Mouse (Mus musculus): ENCODE measurements at regions not wholly inside any gene's neighbourhood (a gene's known extent, or its start where the extent isn't known, plus 50 kb on each side); places are given as distances from the start of the nearest gene placed in this dataset.

DNA sequence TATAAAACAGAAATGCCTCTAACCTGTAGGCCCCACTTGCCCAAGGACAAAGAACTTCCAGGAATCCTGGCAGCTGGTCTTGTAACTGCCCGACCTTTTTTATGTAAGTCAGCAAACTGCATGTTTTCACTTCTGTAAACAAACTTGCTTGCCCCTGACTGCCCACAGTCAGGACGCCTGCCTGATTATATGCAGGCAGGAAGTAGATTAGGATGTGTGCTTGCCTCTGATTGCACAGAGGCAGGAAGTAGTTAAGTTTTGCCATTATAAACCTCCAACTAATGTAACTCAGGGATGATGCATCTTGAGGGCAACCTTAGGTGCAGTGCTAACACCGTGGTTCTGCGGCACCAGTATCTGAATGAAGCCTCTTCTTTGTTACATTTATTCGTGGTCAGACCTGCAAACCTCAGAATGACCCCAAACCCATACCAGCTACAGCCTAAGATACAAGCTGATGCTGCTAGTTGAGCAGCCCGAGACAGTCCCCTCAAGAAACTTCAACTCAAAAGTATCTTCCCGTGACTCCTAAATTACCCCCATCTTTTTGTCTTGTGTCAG is 114.8 kb downstream of the Rpap3 start:
- peak; percentile 92 for DNase-seq (ENCODE audit: low read depth, low spot score)
- no peaks in the 10 kb centered on the region for H3K79me2 ChIP-seq (ENCODE audit: control insufficient read depth, insufficient read depth, low read length, poor library complexity)
- H3K9me3 ChIP-seq (replicated peaks; ENCODE audit: insufficient read depth, low read length) = no peaks in the 10 kb centered on the region
- peak overlapping the region; percentile 9; the same call in 1 of the 2 replicates for H3K9ac ChIP-seq (ENCODE audit: control insufficient read depth, low read depth, low read length, poor library complexity, severe bottlenecking)
- H3K27me3 ChIP-seq (ENCODE audit: control insufficient read depth in 1 of 2, insufficient read depth in 2 of 2, low read length in 2 of 2) = no peaks in the 10 kb centered on the region
- H3K4me1 ChIP-seq (ENCODE audit: control insufficient read depth in 1 of 2, insufficient read depth in 2 of 2, low read length in 2 of 2) = peaks cover 23 to 31% of the 10 kb centered on the region in 2 experiments
- H3K27ac ChIP-seq (ENCODE audit: control insufficient read depth, low read depth, low read length) = peak overlapping the region; percentile 86
- H3K36me3 ChIP-seq (ENCODE audit: control insufficient read depth in 1 of 2, insufficient read depth in 2 of 2, low read length in 2 of 2) = peaks cover 0 to 26% of the 10 kb centered on the region in 2 experiments; a peak in 2 of 4 replicates
- peak overlapping the region; percentile 0 to 12 for H3K4me3 ChIP-seq (ENCODE audit: control insufficient read depth in 1 of 2, insufficient read depth in 1 of 2, low read depth in 2 of 2, low read length in 2 of 2)
- TF ChIP-seq UBTF (IDR thresholded peaks at IDR 0.05; ENCODE audit: borderline replicate concordance, insufficient read depth, low read depth, low read length) (no peak), BHLHE40 (IDR thresholded peaks at IDR 0.05; ENCODE audit: borderline replicate concordance, low read depth, low read length) (peak; percentile 76), USF1 (IDR thresholded peaks at IDR 0.05; ENCODE audit: low read depth, low read length) (0 out of 2 replicates have a peak, but pooled peaks have one; percentile 35), NRF1 (IDR thresholded peaks at IDR 0.05; ENCODE audit: insufficient read depth, low read depth, low read length, poor library complexity, severe bottlenecking) (no peak), POLR2AphosphoS2 (IDR thresholded peaks at IDR 0.05; ENCODE audit: low read length) (peak; percentile 49; the same call in 1 of the 2 replicates), JUND (IDR thresholded peaks at IDR 0.05; ENCODE audit: low read depth, low read length) (peak; percentile 63; the same call in 1 of the 2 replicates), TBP (IDR thresholded peaks at IDR 0.05; ENCODE audit: low read depth, low read length) (peak; percentile 74; the same call in 1 of the 2 replicates), TAL1 (IDR thresholded peaks at IDR 0.05; ENCODE audit: low read length) (peak; percentile 96), ELF1 (IDR thresholded peaks at IDR 0.05; ENCODE audit: low read depth, low read length) (peak; percentile 82), ETS1 (IDR thresholded peaks at IDR 0.05; ENCODE audit: low read depth, low read length) (peak; percentile 95), CHD2 (IDR thresholded peaks at IDR 0.05; ENCODE audit: low read length) (peak; percentile 34), POLR2A (IDR thresholded peaks at IDR 0.05; ENCODE audit: control insufficient read depth in 1 of 2, insufficient read depth in 1 of 2, low read depth in 1 of 2, low read length in 2 of 2, poor library complexity in 1 of 2) (no peak), MYB (IDR thresholded peaks at IDR 0.05; ENCODE audit: low read depth, low read length) (peak; percentile 84), CHD1 (IDR thresholded peaks at IDR 0.05; ENCODE audit: low read depth, low read length) (no peak), MYC (IDR thresholded peaks at IDR 0.05; ENCODE audit: low read depth, low read length) (peak; percentile 87), RAD21 (IDR thresholded peaks at IDR 0.05; ENCODE audit: low read depth, low read length) (no peak), KAT2A (conservative IDR thresholded peaks at IDR 0.05; ENCODE audit: low read depth, low read length) (peak; percentile 11), MEF2A (IDR thresholded peaks at IDR 0.05; ENCODE audit: extremely low read depth, insufficient replicate concordance, low read depth, low read length, poor library complexity, severe bottlenecking) (peak; percentile 53; the same call in 1 of the 2 replicates), MAZ (IDR thresholded peaks at IDR 0.05; ENCODE audit: low read depth, low read length) (0 out of 2 replicates have a peak, but pooled peaks have one; percentile 54), GATA1 (IDR thresholded peaks at IDR 0.05; ENCODE audit: low read depth, low read length) (peak; percentile 100), GABPA (IDR thresholded peaks at IDR 0.05; ENCODE audit: low read depth, low read length) (no peak), SIN3A (IDR thresholded peaks at IDR 0.05; ENCODE audit: low read length) (peak; percentile 91), ZNF384 (IDR thresholded peaks at IDR 0.05; ENCODE audit: low read depth, low read length) (peak; percentile 9; the same call in 1 of the 2 replicates), SMC3 (IDR thresholded peaks at IDR 0.05; ENCODE audit: low read depth, low read length) (0 out of 2 replicates have a peak, but pooled peaks have one; percentile 24), EP300 (IDR thresholded peaks at IDR 0.05; ENCODE audit: low read depth in 1 of 2, low read length in 2 of 2) (peak; percentile 99), MAX (IDR thresholded peaks at IDR 0.05; ENCODE audit: low read length) (peak; percentile 87), MXI1 (IDR thresholded peaks at IDR 0.05; ENCODE audit: low read depth, low read length) (peak; percentile 89), RCOR1 (IDR thresholded peaks at IDR 0.05; ENCODE audit: low read depth, low read length) (peak; percentile 98), TCF12 (IDR thresholded peaks at IDR 0.05; ENCODE audit: low read depth, low read length) (peak; percentile 99), ZMIZ1 (IDR thresholded peaks at IDR 0.05; ENCODE audit: low read depth, low read length) (peak; percentile 73), NELFE (IDR thresholded peaks at IDR 0.05; ENCODE audit: low read depth, low read length) (peak; percentile 59; the same call in 1 of the 2 replicates), USF2 (IDR thresholded peaks at IDR 0.05; ENCODE audit: borderline replicate concordance in 1 of 2, insufficient read depth in 1 of 2, low read depth in 1 of 2, low read length in 2 of 2) (no peak), HCFC1 (IDR thresholded peaks at IDR 0.05; ENCODE audit: low read depth, low read length) (peak; percentile 60), ZC3H11A (IDR thresholded peaks at IDR 0.05; ENCODE audit: low read depth, low read length) (0 out of 2 replicates have a peak, but pooled peaks have one; percentile 7), CTCF (IDR thresholded peaks at IDR 0.05 in 2 of 3, conservative IDR thresholded peaks at IDR 0.05 in 1 of 3; ENCODE audit: control insufficient read depth in 1 of 3, insufficient read depth in 1 of 3, low read depth in 2 of 3, low read length in 3 of 3, poor library complexity in 1 of 3, severe bottlenecking in 1 of 3) (no peak), ZKSCAN1 (IDR thresholded peaks at IDR 0.05; ENCODE audit: low read depth, low read length) (no peak)

All from MEL (cell line).